Mouse (Mus musculus): ENCODE measurements around the gene Sipa1l3.

Sipa1l3 gene

GRCm38 (mm10) chr7:29505337-29506318 lies 12.8 kb downstream of the Sipa1l3 start:
- DNase-seq (ENCODE audit: low spot score in 2 of 2) = no peak

- DNase-seq (ENCODE audit: low spot score in 2 of 2) = no peak
Measured at GRCm38 (mm10) chr7:29504683-29505290, 13.7 kb downstream of the Sipa1l3 start.

GRCm38 (mm10) chr7:29503616-29504015 lies 14.8 kb downstream of the Sipa1l3 start:
- DNase-seq (ENCODE audit: low spot score in 2 of 2) = no peak

- no peak for DNase-seq (ENCODE audit: low spot score in 2 of 2)
Measured at GRCm38 (mm10) chr7:29501214-29501613, 17.2 kb downstream of the Sipa1l3 start.

- DNase-seq (ENCODE audit: low spot score in 2 of 2) = no peak
Measured at GRCm38 (mm10) chr7:29499071-29499470, 19.4 kb downstream of the Sipa1l3 start.

- DNase-seq (ENCODE audit: low spot score in 2 of 2) = no peak
Measured at GRCm38 (mm10) chr7:29496953-29497590, 21.4 kb downstream of the Sipa1l3 start.

GRCm38 (mm10) chr7:29496332-29496731 lies 22.1 kb downstream of the Sipa1l3 start:
- DNase-seq (ENCODE audit: low spot score in 2 of 2) = no peak

GRCm38 (mm10) chr7:29495880-29496279 lies 22.6 kb downstream of the Sipa1l3 start:
- DNase-seq (ENCODE audit: low spot score in 2 of 2) = no peak

- no peak for DNase-seq (ENCODE audit: low spot score in 2 of 2)
Measured at GRCm38 (mm10) chr7:29494854-29495253, 23.6 kb downstream of the Sipa1l3 start.

GRCm38 (mm10) chr7:29494015-29494414 lies 24.4 kb downstream of the Sipa1l3 start:
- DNase-seq (ENCODE audit: low spot score in 2 of 2) = no peak

- no peak for DNase-seq (ENCODE audit: low spot score in 2 of 2)
Measured at GRCm38 (mm10) chr7:29492992-29493391, 25.4 kb downstream of the Sipa1l3 start.

- DNase-seq (ENCODE audit: low spot score in 2 of 2) = peak; percentile 13 to 16
Measured at GRCm38 (mm10) chr7:29491861-29492260, 26.6 kb downstream of the Sipa1l3 start.

GRCm38 (mm10) chr7:29491471-29491755 lies 27.0 kb downstream of the Sipa1l3 start:
- no peak for DNase-seq (ENCODE audit: low spot score in 2 of 2)

- peak; percentile 31 to 47 for DNase-seq (ENCODE audit: low spot score in 2 of 2)
Measured at GRCm38 (mm10) chr7:29490704-29491470, 27.6 kb downstream of the Sipa1l3 start.

GRCm38 (mm10) chr7:29489851-29490250 lies 28.6 kb downstream of the Sipa1l3 start:
- DNase-seq (ENCODE audit: low spot score in 2 of 2) = no peak

- DNase-seq (ENCODE audit: low spot score in 2 of 2) = no peak
Measured at GRCm38 (mm10) chr7:29489364-29489763, 29.1 kb downstream of the Sipa1l3 start.

- no peak for DNase-seq (ENCODE audit: low spot score in 2 of 2)
Measured at GRCm38 (mm10) chr7:29486753-29487152, 31.7 kb downstream of the Sipa1l3 start.

GRCm38 (mm10) chr7:29485721-29486120 lies 32.7 kb downstream of the Sipa1l3 start:
- DNase-seq (ENCODE audit: low spot score in 2 of 2) = no peak

- DNase-seq (ENCODE audit: low spot score in 2 of 2) = no peak
Measured at GRCm38 (mm10) chr7:29483556-29483955, 34.9 kb downstream of the Sipa1l3 start.

GRCm38 (mm10) chr7:29481345-29482155 lies 36.9 kb downstream of the Sipa1l3 start:
- no peak for DNase-seq (ENCODE audit: low spot score in 2 of 2)
